Mouse (Mus musculus) left cerebral cortex, adult 9 months (tissue): Measurements from ENCODE around the gene Bax.
"Not testable (repeated sequence)": the region's sequence is repeated elsewhere in the genome, so short reads cannot be mapped to it uniquely, and the experiment has no call there.

Source experiments
- DNase-seq, 2 experiments: peaks; one replicate each; pipeline ENCODE4 v3.0.0; 2022; ENCODE audit warnings: low spot score in 2 of 2

The Bax gene

DNA sequence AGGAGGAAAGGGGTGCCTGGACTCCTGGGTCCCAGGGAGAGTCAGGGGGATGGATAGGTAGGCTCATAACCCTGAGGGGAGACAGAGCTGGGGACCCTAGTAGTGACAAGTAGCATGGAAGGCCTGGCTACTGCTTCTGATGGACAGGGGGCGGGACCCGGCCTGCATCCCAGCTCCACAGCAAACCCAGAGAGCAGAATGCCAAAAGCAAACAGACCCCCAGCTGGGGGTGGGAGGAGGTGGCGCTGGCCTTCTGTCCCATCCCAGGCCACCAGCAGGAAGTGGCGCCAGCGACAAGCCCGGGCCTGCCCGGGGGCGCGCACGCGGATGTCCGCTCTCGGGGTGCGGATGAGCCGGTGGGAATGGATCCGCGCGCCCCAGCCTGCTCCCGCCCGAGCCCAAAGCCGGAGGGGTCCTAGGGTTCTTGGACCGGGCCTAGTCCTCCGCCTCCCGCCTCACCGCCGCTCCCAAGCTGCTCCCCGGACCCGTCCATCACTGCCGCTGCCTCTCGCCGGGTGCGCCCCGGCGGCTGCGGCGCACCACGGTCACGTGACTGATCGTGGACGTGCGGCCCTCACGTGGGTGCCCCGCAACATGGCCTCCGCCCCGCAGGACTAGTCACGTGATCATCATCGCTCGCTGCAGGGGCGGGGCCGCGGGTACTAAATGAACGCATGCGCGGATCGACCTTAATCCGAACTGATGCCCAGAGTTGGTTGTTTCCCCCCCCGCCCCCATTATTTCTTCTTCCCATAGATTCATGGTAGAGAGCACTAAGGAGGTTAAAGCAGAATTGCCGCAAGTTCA lies at the start of gene Bax:
Gene Bax, minus strand, starts transcription at position 616 of the 807 bp plus-strand sequence.
- DNase-seq = peak; percentile 90 to 97

DNA sequence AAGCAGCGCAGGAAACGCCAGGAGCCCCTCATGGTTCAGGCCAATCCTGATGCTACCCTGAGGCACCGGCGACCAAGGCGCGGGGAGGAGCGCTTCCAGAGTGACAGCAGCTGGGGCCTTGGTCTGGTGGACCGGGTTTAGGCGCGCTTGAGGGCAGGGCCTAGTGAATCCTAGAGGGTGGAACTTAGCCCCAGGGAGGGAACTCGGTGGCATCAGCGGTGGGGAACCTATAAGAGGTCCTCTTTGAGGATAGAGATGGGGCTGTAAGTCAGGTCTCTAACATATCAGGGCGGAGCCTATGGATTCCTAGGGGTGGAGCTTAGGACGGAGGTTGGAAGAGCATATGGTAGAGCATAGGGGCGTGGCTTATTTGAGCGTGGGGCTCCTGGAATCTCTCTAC lies 48.7 kb upstream of the Bax start:
- no peak for DNase-seq

DNA sequence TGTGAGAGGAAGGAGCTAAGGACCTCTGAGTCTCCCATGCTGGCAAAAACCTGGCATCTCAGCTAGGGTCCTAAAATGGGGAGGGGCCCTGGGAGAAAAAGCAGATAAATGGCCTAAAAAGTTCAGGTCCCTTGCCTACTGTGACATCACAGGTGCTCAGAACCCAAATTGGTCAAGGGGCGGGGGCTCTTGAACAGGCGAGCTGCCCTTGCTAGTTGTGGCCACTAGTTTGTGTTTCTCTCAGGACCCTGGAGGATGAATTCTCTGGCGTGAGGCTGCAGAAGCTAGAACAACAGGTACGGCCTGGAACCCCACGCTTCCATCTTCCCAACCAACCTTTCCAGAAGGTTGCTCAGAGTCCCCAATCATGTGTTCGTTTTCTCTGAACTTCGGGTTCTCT lies 47.7 kb upstream of the Bax start:
- DNase-seq = no peak

DNA sequence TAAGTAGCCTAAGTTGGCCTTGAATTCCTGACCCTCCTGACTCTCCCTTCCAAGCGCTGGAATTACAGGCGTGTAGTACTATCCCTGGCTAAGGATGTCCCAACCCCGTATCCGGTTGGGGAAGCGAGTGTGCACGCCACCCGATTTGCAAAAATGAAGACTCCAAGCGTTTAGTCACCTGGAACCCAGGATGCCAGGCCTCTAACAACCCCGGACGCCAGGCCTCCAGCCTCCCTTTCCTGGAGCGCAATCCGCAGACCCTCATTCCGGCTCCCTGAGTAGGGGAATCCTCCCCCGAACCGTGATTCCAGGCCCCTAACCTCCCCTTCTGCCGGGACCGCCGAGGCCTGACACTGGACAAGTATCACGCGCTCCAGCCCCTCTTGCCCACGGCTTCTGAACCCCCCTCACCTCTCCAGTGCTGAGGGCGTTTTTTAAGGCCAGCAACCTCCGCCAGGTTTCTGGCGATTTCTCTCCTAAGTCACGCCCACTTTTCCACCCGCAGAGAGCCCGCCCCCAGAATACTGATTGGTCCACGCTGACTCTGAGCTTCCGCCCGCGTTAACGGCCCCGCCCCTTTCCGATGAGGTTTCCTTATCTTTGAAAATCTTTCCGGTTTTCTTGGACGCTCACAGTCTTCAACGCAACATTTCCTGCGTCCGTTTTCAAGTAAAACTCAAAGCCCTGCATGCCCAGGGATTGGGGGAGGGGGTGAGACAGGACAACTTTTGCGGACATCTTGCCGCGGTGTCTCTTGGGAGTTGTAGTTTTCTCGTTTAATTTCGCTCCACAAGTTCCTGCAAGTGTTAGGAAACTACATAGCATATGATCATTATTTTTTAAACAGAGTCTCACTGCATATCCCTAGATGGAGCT lies 43.5 kb upstream of the Bax start, which contains the start of gene Nucb1:
Gene Nucb1, minus strand, starts transcription at position 495 of the 876 bp plus-strand sequence.
- DNase-seq = peak; percentile 78 to 91

DNA sequence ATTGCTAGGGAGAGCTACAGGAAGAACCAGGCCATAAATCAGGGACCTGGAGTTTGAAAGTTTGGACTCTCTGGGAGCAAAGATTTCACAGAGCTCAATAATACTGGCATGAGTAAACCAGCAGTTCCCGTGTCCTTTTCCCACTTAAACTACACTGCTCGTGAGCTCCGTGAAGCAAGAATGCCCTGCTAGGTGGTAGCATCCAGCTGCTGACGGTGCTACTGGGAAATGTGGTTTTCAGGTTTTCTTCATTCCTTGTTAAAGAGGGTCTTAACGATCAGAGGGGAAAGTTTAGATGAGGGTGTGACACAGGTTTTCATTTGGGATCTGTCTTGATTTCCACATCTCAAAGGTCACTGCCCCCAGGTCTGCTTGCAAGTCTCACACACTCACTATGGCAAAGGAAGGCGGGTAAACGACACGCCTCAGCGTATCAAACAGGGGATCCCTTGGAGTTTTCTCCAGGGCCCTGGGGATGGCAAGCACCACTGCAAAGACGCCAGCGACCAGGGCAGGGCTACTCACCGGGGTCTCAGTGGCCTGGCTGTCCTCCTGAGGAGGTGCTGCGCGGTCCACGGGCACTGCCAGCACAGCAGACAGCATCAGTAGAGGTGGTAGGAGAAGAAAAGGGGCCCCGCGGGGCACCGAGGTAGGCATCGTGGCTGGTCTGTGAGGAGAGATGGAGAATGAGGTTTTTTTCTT lies 42.6 kb upstream of the Bax start:
- no peak for DNase-seq

DNA sequence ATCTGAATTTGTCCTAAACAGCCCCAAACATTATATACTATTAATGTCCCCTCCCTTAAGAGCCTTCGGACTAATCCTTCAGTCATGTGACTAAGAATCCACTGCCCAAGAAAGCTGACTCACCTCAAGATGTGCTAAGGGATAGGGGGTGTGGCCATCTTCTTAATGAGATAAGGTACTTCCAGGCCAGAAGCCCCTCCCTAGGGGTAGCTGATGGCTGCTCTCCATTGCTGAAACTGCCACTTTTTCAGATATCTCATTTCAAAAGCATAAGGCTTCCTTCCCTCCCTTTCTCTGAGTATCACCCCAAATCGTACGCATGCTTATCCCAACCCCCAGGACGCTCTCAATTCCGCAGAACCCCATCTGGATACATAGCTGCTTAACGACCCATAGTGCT lies 41.9 kb upstream of the Bax start:
- DNase-seq = no peak

DNA sequence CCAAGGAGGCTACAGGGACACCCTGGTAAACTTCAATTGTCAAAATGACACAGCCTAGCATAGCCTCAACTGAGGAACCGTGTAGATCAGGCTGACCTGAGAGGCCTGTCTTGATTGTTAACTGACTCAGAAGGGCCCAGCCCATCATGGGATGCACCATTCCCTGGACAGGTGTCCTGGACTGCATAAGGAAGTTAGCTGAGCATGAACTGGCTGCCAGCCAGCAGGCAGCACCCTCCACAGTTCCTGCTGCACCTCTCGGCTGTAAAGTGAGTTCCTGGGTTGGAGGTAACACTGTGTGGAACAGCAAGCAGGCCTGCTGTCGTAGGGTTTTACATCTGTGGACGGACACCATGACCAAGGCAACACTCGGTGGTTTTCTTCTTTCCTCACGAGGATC lies 40.9 kb upstream of the Bax start:
- DNase-seq = no peak

DNA sequence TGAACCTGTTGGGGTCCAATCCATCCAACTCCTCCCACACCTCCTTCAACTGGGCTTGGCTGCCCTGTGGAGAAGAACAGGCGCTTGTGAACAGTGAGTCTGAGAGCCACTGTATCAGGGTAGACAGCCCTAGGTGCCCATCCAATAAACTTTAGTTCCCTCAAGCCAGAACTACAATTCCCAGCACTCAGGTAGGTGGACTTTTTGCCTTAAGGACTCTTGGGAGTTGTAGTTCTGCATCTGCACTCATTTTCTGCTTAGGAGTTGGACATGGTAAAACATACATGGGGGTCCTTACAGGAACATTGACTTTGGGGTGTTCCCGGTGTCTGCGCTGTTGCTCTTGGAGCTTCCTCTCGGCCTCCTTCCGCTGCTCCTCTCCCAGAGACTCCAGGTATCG lies 31.7 kb upstream of the Bax start:
- no peak for DNase-seq

DNA sequence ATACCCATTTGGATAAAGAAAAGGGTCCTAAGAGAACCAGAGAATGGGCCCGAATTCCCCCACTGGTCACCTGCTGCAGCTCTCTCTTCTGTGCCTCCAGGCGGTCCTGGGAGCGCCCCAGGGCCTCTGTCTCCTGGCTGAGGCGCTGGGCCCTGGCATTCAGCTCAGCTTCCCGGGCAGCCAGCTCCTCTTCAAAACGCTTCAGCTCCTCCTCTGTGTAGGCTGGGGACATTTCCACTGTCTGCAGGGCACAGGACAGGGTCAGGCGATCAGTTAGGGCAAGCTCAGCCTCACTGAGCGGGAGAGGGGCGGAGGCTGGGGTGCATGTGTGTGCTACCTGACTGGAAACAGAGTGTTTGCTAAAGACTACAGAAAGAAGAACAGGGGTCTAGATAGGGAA lies 27.9 kb upstream of the Bax start:
- DNase-seq = no peak

DNA sequence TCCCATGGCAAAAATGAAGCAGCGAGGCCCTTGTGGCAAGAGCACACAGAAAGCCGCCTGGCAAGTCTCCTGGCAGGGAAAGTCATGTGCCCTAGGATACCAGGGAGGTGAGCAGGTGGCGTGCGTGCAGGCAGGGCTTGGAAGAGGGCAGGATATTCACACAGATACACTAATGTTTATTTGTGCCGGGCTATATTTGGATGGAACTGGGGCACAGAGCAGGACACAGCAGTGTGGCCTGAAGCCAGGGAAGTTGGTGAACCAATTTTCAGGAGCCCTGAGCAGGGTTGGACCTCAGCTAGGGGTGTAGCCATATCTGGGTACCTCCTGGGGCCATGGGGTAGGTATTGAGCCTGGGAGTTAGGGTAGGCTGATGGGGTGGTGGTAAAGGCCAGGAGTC lies 26.3 kb upstream of the Bax start:
- DNase-seq = no peak

DNA sequence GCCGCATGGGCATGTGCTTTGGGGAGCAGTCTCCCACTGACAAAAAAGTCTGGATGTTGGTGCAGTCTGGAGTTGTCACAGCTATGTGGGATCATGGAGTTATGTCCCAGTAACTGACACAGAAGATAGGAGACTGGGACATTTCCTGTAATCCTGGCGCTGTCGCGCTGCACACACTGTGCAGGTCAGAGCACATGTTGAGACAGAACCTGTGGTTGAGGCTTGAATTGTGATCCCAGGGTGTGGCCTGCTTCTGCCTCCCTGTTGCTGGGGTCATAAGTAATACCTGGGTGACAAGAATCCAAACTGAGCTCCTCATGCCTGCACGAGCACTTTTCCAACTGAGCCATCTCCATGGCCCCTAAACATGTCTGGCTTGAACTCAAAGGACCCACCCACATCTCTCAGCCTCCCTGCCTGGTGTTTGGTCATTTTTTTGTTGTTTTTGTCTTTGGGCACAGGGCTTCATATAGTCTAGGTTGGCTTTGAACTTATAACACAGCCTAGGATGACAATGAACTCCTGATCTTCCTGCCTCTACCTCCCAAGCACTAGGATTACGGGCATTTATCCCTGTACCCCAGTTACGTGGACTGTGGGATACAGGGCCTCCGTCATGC lies 25.6 kb upstream of the Bax start:
- no peak for DNase-seq

DNA sequence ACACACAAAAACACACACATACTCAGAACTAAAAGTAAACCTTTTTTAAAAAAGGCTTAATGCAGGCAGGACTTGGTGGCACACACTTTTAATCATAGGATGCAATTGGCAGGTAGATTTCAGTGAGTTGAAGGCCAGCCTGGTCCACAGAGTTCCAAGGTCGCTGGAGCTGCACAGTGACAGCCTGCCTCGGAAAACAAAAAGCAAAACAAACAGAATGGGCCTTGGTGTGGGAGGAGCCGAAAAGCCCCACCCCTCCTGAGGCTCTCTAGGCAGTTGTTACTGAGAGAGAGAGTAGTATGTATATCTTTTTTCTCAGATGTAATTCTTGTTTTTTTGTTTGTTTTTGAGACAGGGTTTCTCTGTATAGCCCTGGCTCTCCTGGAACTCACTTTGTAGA lies 24.6 kb upstream of the Bax start:
- no peak for DNase-seq

DNA sequence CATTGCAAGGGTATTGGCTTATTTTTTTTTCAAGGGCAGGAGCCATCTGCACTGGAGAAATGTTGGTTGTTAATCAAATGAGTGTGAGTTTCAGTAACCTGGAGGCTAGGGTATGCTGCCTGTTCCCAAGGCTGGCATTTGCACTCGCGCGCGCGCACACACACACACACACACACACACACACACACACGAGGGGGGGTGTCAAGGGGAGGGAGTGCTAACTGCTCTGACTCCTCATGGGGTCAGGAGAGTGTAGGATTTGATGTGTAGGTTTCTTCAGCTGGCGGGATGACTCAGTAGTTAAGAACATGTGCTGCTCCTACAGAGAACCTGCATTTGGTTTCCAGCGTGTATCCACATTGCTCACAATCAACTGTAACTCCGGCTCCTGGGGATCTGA lies 24.1 kb upstream of the Bax start:
- no peak for DNase-seq

DNA sequence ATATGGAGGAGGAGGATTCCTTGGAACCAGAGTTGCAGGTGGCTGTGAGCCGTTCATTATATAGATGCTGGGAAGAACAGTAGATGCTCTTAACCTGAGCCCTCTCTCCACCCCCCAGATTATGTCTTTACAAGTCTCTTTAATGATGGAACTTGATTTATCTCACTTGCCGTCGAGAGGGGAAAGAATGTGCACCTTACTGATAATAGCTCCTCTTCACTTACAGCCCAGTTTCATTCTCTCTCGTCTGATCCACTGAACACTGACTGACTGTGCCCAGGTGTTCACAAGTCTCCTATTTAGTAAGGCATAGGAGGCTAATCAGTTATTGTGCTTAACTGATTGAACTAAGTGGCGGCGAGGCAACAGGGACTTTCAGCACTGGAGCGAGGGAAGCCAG lies 22.9 kb upstream of the Bax start:
- DNase-seq = no peak

DNA sequence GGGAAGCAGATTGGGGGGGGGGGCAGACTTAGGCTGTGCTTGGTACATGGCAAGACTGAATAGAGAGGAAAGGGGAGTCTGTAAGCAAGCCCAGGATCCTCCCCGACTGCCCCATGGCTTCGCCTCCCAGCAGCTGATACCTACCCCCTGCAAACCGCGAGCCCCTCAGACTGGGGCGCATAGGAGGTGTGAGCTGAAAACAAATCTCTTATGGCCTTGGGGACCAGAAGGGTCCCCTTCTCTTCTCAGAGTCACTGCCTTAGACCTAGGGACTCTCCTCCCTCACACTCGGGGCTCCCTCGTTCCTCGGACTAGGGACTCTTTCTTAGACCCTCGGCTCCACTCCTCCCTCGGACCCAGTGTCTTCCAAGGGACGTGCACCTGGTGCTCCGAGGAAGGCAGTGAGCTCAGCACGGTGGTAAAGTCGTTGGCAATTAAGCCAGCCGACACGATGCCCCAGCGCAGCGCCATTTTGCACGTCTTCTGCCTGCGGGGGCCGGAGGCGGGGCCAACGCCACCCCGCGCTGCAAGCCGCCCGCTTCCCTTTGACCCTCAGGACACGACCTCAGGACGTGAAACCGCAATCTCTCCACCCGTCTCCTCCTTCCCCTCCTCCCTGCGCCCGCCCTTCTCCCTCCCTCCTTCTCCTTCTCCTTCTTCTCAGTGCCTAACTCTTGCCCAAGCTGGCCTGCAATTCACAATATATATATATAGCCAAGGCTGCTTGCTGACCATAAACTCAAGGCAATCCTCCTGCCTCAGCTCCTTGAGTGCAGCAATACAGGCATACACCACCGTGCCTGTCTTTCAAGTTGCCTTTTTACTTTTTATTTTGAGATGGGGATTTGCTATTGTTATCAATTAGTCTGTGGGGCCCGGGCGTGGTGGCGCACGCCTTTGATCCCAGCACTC lies 21.9 kb upstream of the Bax start, which contains the start of gene Dhdh:
Gene Dhdh, minus strand, starts transcription at position 513 of the 912 bp plus-strand sequence.
- DNase-seq = peak in 1 of 2 experiments; percentile 44

DNA sequence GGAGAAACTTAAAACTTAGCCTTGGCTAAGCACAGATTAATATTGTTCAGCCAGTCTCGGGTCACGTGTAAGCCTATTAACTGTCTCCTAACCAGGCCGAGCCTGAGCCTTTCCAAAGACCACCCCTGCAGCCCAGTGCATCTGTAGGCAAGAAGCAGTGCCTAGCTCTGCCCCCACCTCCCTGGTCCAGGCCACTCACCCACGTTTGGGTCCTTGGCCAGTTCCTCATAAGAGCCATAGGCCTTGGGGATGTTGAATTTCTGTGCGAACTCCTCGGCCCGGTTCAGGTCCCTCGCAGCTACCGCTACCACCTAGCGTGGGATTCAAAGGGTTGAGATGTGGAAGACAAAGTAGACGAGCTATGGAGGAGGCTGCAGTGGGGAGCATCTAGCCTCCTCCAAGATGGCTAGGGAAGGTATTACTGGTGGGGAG lies 21.2 kb upstream of the Bax start:
- DNase-seq = no peak

DNA sequence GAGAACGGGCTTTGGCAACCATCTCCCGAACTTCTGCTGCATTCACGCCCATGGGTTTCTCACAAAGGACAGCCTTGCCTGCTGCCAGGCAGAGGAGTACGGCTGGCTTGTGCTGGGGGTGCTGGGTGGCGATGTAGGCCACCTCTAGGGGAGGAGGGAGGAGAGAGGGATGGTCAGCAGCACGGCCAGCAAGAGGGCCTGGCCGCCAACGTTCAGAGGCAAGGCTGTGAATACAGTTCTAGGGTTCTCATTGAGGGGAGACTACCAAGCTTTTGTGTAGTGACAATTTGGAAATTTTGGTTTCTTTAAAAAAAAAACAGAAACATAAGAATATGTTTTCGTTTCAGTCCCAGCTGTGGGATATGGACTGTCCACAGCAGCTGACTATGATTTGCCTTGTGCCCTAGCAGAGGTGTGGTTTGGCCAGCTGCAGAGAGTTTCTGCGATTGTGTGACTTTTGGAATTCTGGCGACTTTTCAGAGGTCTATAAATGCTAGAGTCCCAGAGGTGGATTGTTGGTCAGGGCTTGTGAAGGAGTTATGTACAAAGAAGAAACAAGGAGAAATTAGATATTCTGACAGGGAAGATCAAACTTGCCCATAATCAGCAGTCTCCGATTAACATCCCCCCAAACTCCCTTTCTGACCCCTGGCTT lies 20.2 kb upstream of the Bax start, which contains the start of gene Gm45808:
Gene Gm45808, minus strand, starts transcription at position 51 of the 655 bp plus-strand sequence.
- DNase-seq = no peak

DNA sequence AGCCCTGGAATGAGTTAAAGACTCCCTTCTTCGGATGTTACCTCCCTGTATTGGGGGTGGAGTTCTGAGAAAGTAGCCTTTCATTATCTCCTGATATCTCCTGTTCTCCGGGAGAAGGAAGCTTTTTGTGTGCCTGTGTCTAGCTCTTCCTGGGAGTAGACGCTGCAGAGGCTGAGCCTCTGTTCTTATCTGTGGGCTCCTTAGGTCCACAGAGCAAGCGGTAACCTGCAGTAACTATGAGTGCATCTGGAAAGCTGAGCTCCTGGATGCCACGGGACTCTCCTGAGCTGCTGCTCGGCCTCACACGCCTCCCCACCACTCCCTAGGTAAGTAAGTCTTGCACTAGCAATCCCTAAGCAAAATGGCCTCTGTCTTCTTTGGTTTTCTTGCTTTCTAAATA lies 19.5 kb upstream of the Bax start:
- DNase-seq = no peak

DNA sequence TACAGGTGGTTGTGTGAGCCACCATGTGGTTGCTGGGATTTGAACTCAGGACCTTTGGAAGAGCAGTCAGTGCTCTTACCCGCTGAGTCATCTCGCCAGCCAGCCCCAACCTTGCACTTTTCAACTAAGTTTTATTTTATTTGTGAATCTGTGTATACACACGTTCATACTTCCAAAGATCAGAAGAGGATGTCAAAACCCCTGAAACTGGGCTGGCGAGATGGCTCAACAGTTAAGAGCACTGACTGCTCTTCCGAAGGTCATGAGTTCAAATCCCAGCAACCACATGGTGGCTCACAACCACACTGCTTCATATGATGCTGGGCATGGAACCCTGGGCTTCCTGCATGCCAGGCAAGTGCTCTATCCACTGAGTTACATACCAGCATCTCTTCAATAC lies 18.3 kb upstream of the Bax start:
- not testable (repeated sequence) for DNase-seq

DNA sequence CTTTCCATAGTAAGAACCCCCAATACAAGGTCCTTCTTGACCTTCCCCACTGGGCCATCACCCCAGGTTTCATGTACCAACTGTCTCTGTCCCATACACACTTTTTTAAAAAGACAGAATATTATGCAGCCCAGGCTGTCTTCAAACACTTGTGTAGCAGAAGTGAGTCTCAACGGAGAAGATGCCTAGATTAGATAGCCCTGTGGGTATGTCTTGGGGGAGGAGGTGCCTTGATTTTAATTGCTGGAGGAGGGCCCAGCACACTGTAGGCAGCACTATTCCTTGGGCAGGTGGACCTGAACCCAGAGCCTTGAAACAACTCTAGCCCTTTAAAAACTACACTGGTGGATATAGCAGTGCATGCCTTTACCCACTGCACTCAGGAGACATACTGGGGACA lies 15.5 kb upstream of the Bax start:
- no peak for DNase-seq
